Mouse (Mus musculus) forebrain, embryonic 14.5 days (tissue): ENCODE measurements at regions not wholly inside any gene's neighbourhood (a gene's known extent, or its start where the extent isn't known, plus 50 kb on each side); places are given as distances from the start of the nearest gene placed in this dataset.

Experiments
- ATAC-seq: fragments of 200-750 bp; cut with Nextera tagmentation; 2 replicates; pipeline ENCODE4 v1.8.0; 2017; ENCODE audit warnings: mild to moderate bottlenecking, moderate library complexity
- DNase-seq: peaks from one replicate; pipeline ENCODE4 v3.0.0-alpha.2; 2015; ENCODE audit warnings: low spot score
- H3K27ac ChIP-seq: fragments of 300-500 bp; sonication (generic); 2 replicates; pipeline ENCODE4 v1.5.1; 2014; ENCODE audit warnings: low read depth, mild to moderate bottlenecking, control low read depth, low read length, moderate library complexity
- H3K27me3 ChIP-seq: fragments of 300-500 bp; sonication (generic); replicated peaks from 2 replicates; pipeline ENCODE4 v1.6.1; 2014; ENCODE audit warnings: low read length, control low read depth, mixed read lengths; ENCODE audit not compliant: control insufficient read depth, insufficient read depth
- H3K36me3 ChIP-seq: fragments of 300-500 bp; sonication (generic); 2 replicates; pipeline ENCODE4 v1.6.1; 2014; ENCODE audit warnings: low read length, control low read depth; ENCODE audit not compliant: control insufficient read depth, insufficient read depth
- H3K4me1 ChIP-seq: fragments of 300-500 bp; sonication (generic); 2 replicates; pipeline ENCODE4 v1.6.1; 2014; ENCODE audit warnings: antibody characterized with exemption, low read length, control low read depth; ENCODE audit not compliant: control insufficient read depth, insufficient read depth
- H3K4me2 ChIP-seq: fragments of 300-500 bp; sonication (generic); 2 replicates; pipeline ENCODE4 v1.6.1; 2014; ENCODE audit warnings: mild to moderate bottlenecking, control low read depth, low read length
- H3K4me3 ChIP-seq: fragments of 300-500 bp; sonication (generic); 2 replicates; pipeline ENCODE4 v1.5.1; 2014; ENCODE audit warnings: low read depth, low read length, control low read depth
- H3K9ac ChIP-seq: fragments of 300-500 bp; sonication (generic); 2 replicates; pipeline ENCODE4 v1.6.1; 2014; ENCODE audit warnings: mild to moderate bottlenecking, low read length, control low read depth, moderate library complexity
- H3K9me3 ChIP-seq: fragments of 300-500 bp; sonication (generic); replicated peaks from 2 replicates; pipeline ENCODE4 v1.6.1; 2016; ENCODE audit warnings: low read length, control low read depth, mixed read lengths; ENCODE audit not compliant: control insufficient read depth
- WGBS: fragments of 180-500 bp; shearing (Covaris S2); extraction: QIAGEN DNeasy Blood & Tissue Kit; methylation state at CpG from one replicate; pipeline ENCODE4 v1.1.7; 2014; 5-methylcytosine and 5-hydroxymethylcytosine counted together

DNA sequence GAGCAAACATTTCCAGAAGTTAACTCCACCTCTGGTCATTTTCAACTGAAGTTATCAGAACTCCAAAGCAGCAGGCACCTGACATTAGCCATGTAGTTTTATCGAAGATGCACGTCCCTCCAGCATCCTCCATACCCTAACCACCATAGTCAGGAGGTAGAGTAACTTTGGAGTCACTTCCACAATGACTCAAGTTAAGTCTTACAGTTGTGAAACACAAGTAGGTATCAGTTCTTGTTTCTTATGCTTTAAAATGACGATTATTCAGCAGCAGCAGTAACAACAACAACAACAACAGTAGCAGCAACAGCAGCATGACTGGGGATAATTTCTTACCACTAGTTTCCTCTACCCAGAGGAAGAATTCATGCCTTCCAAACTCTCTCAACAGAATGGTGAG, 51.3 kb upstream of the Tank start:
- WGBS = 92% methylated on average over 3 of the region's 3 CpGs
- H3K4me2 ChIP-seq = no peak overlapping the region
- H3K27ac ChIP-seq = no peak overlapping the region
- no peaks in the 10 kb centered on the region for H3K9me3 ChIP-seq
- no peak overlapping the region for H3K9ac ChIP-seq
- H3K27me3 ChIP-seq = no peaks in the 10 kb centered on the region
- DNase-seq (no peak), ATAC-seq (no peak)
- no peaks in the 10 kb centered on the region for H3K4me1 ChIP-seq
- no peaks in the 10 kb centered on the region for H3K36me3 ChIP-seq
- H3K4me3 ChIP-seq = no peak overlapping the region

DNA sequence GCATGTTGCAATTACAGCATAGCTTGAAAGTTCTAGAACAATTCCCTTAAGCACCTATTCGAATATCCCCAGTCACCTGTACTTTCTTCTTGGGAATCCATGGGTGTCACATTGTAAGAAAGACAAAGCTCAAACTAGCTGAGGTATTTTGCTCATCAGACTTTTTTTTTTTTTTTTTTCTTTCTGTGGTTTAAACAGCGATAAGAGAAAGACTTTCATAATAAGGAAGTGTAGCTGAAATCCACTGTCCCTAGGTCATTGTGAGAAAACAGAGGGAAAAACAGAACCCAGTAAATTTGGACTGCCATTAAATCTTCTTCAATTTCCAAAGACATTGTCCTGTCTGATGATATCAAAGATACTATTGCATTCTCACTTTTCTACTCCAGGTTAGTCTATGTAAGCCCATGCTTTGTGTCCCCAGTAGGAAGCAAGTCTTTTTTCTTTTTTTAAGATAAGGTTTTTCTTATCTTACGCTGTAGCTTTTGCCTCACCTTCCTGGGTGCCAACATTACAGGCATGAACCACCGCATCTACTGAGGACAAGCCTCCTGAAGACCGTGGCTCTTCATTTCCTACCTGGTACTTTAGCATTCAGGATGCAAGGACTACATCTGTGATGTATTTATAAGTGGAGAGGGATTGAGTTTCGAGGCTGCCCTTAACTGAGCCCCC, 54.2 kb upstream of the Tank start:
- Histone ChIP-seq H3K4me3 (no peak overlapping the region), H3K4me1 (no peaks in the 10 kb centered on the region)
- no peak for ATAC-seq

DNA sequence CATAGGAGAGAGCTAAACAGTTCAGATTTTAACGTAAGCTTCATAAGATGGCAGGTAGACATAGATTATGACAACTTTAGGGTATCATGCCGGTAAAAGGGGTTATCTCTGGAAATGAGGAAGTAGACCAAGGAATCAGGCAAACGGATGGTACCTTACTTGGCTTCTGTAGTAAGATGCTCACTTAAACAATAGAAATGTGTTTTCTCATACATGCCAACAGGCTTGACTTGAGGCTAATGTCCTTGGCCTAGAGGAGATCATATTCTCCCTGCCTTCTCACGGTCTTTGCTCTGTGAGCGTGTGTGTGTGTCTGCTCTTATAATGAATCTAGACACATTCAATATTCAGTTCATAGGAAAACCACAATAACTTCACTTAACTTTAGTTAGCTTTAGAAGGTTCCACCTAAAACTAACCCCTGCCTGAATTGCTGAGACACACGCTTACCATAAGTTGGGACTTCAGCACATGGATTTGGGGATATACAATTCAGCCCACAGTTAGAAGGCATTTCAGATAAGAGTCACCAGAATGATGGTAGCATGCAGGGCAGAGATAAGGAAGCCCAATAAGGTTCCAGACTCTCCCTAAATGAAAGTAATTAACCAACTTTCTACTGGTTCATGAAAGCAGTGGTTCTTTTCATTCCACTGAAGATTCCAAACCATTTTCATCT, 63.8 kb upstream of the Tank start:
- Histone ChIP-seq H3K4me2 (no peak overlapping the region), H3K27me3 (no peaks in the 10 kb centered on the region), H3K4me3 (no peak overlapping the region), H3K9me3 (no peaks in the 10 kb centered on the region), H3K4me1 (no peaks in the 10 kb centered on the region), H3K27ac (no peak overlapping the region), H3K36me3 (no peaks in the 10 kb centered on the region), H3K9ac (no peak overlapping the region)
- ATAC-seq = no peak
- 96% methylated on average over 6 of the region's 6 CpGs for WGBS
- no peak for DNase-seq

More for the DNA sequence above, 54.2 kb upstream of the Tank start:
- WGBS = 87% methylated on average over 6 of the region's 6 CpGs
- H3K4me2 ChIP-seq = no peak overlapping the region
- H3K36me3 ChIP-seq = no peaks in the 10 kb centered on the region
- no peak overlapping the region for H3K27ac ChIP-seq
- H3K9me3 ChIP-seq = no peaks in the 10 kb centered on the region
- DNase-seq = no peak
- H3K9ac ChIP-seq = no peak overlapping the region
- H3K27me3 ChIP-seq = no peaks in the 10 kb centered on the region

- Histone ChIP-seq H3K27me3 (no peaks in the 10 kb centered on the region), H3K4me1 (no peaks in the 10 kb centered on the region), H3K9ac (no peak overlapping the region), H3K27ac (no peak overlapping the region), H3K36me3 (no peaks in the 10 kb centered on the region), H3K4me3 (no peak overlapping the region), H3K4me2 (no peak overlapping the region), H3K9me3 (no peaks in the 10 kb centered on the region)
- WGBS = 76% methylated on average over 12 of the region's 12 CpGs
- DNase-seq (no peak), ATAC-seq (no peak)
Measured at GRCm38 (mm10) chr2:61513787-61514444, 64.5 kb upstream of the Tank start.

DNA sequence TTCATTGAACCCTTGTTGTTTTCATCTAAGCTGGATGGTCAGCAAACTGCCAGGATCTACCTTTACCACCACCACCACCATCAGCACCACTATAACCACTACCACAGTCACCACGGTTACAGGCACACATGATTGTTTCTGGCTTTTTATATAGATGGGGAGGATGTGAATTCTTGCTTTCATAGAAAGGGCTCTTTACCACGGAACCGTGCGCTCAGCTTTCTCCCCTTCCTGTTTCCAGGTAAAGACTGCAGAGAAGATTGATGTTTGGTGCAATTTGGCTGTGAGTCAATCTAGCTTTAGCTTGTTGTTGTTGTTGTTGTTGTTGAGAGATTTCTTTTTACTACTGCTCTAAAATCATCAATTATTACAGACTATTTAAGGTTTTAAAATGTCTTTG, 74.8 kb upstream of the Tank start:
- Histone ChIP-seq H3K27me3 (no peaks in the 10 kb centered on the region), H3K27ac (no peak overlapping the region), H3K36me3 (no peaks in the 10 kb centered on the region), H3K9ac (no peak overlapping the region), H3K4me2 (no peak overlapping the region), H3K4me3 (no peak overlapping the region), H3K4me1 (no peaks in the 10 kb centered on the region), H3K9me3 (no peaks in the 10 kb centered on the region)
- WGBS = 88% methylated on average over 4 of the region's 4 CpGs
- no peak for ATAC-seq
- no peak for DNase-seq

- H3K4me1 ChIP-seq = no peaks in the 10 kb centered on the region
- no peak overlapping the region for H3K27ac ChIP-seq
- no peaks in the 10 kb centered on the region for H3K27me3 ChIP-seq
- H3K9ac ChIP-seq = no peak overlapping the region
- WGBS = 93% methylated on average over 5 of the region's 5 CpGs
- no peaks in the 10 kb centered on the region for H3K36me3 ChIP-seq
- H3K4me3 ChIP-seq = no peak overlapping the region
- no peak for DNase-seq
- no peaks in the 10 kb centered on the region for H3K9me3 ChIP-seq
- no peak for ATAC-seq
- H3K4me2 ChIP-seq = no peak overlapping the region
Measured at GRCm38 (mm10) chr2:61501922-61502321, 76.5 kb upstream of the Tank start.

- 95% methylated on average over 1 of the region's 1 CpGs for WGBS
- H3K27me3 ChIP-seq = no peaks in the 10 kb centered on the region
- 0 out of 2 replicates have a peak, but pooled peaks cover under 1% of the 10 kb centered on the region for H3K4me1 ChIP-seq
- no peak for ATAC-seq
- H3K27ac ChIP-seq = no peak overlapping the region
- no peak for DNase-seq
- no peaks in the 10 kb centered on the region for H3K36me3 ChIP-seq
- H3K4me2 ChIP-seq = no peak overlapping the region
- no peaks in the 10 kb centered on the region for H3K9me3 ChIP-seq
- no peak overlapping the region for H3K9ac ChIP-seq
- no peak overlapping the region for H3K4me3 ChIP-seq
Measured at GRCm38 (mm10) chr2:61499266-61499665, 79.1 kb upstream of the Tank start.

DNA sequence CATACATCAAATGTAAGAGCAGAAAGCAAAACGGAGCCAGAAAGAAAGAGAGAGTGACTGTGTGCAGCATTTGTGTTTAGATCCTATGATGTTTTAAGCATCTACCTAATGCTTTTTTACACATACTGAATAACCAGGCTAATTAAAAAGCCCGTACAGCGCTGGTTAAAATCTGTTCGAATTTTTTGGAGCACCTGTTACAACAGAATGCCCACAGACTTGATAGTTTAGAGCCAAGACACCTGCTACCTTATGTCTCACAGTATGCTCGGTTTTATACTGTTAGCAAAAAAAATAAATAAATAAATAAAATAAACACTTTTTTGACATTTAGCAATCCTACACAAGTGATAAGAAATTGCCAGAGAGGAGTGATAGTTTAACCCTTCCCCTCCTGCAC, 80.5 kb upstream of the Tank start:
- Histone ChIP-seq H3K36me3 (no peaks in the 10 kb centered on the region), H3K4me3 (no peak overlapping the region), H3K9ac (no peak overlapping the region), H3K9me3 (no peaks in the 10 kb centered on the region), H3K4me2 (no peak overlapping the region), H3K27me3 (no peaks in the 10 kb centered on the region), H3K4me1 (peaks cover 6% of the 10 kb centered on the region; the same call in 1 of the 2 replicates), H3K27ac (no peak overlapping the region)
- peak; percentile 52; the same call in 1 of the 2 replicates for ATAC-seq
- 52% methylated on average over 5 of the region's 5 CpGs for WGBS
- peak; percentile 65 for DNase-seq

- ATAC-seq (no peak), DNase-seq (no peak)
- Histone ChIP-seq H3K9ac (no peak overlapping the region), H3K36me3 (no peaks in the 10 kb centered on the region), H3K27me3 (no peaks in the 10 kb centered on the region), H3K9me3 (no peaks in the 10 kb centered on the region), H3K4me1 (peaks cover 6% of the 10 kb centered on the region; the same call in 1 of the 2 replicates), H3K4me2 (no peak overlapping the region), H3K27ac (no peak overlapping the region), H3K4me3 (no peak overlapping the region)
- WGBS = 90% methylated on average over 2 of the region's 2 CpGs
Measured at GRCm38 (mm10) chr2:61496968-61497367, 81.4 kb upstream of the Tank start.
